Mouse (Mus musculus) spleen, postnatal 4 days (tissue): Measurements from ENCODE around the gene Bnip1.

ENCODE experiments used
- DNase-seq, 2 experiments: peaks; one replicate each; pipeline ENCODE4 v3.0.0; 2022; ENCODE audit warnings: low spot score in 2 of 2

The Bnip1 gene

GRCm38 (mm10) chr17:26839718-26840438 is 59.0 kb downstream of the Bnip1 start:
- no peak for DNase-seq

DNA sequence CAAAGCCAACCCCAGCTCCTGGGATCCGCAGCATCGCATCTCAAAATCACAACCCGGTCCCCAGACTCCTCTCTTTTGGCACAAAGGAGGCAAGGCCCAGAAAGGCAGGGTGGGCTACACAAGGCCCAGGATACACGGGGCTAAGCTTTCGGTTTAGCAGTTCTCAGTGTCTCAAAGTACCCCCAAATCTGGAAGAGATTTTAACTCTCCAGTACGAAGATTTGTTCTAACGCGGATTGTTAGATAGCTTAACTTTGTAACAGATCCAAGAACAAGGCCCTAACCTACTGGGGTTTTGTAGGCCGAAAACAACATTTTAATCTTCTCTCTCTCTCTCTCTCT is 59.5 kb downstream of the Bnip1 start:
- no peak for DNase-seq

GRCm38 (mm10) chr17:26840922-26841731 is 60.3 kb downstream of the Bnip1 start:
- no peak for DNase-seq

DNA sequence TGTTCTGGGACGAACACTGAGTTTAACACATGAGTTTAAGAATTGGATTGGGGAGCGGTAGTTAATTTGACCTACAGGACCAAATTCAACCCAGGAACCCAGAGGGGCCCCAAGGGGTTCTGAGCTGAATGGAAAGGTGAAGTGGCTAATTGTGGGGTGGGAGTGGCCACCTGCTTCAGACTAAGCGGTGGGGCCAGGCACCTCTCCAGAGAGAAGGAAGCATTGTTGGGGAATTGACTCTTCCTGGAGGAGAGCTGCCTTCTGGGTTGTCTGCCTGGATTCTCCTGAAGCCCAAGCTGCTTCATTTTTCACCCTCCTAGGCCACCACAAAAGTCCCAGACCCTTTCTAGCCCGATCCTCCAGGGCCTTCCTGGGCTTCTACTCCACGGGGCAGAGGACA is 61.1 kb downstream of the Bnip1 start:
- DNase-seq, result no peak
